Mouse (Mus musculus) liver, embryonic 12.5 days (tissue): ENCODE results near the gene Furin. TPM values are rescaled to one million over a fixed set of nuclear protein-coding genes. Genes with fewer than 3 reads are reported as not detected.

Source experiments
- ATAC-seq: fragments of 200-750 bp; cut with Nextera tagmentation; 2 replicates; pipeline ENCODE4 v1.8.0; 2017; ENCODE audit warnings: moderate number of reproducible peaks, mild to moderate bottlenecking, moderate library complexity
- H3K27ac ChIP-seq: fragments of 300-500 bp; sonication (generic); 2 replicates; pipeline ENCODE4 v1.5.1; 2016; ENCODE audit warnings: mild to moderate bottlenecking
- H3K27me3 ChIP-seq: fragments of 300-500 bp; sonication (generic); replicated peaks from 2 replicates; pipeline ENCODE4 v1.6.1; 2016; ENCODE audit warnings: mild to moderate bottlenecking, moderate library complexity
- H3K36me3 ChIP-seq: fragments of 300-500 bp; sonication (generic); 2 replicates; pipeline ENCODE4 v1.6.1; 2016; ENCODE audit warnings: mild to moderate bottlenecking, moderate library complexity
- H3K4me1 ChIP-seq: fragments of 300-500 bp; sonication (generic); 2 replicates; pipeline ENCODE4 v1.6.1; 2016
- H3K4me2 ChIP-seq: fragments of 300-500 bp; sonication (generic); 2 replicates; pipeline ENCODE4 v1.6.1; 2016; ENCODE audit warnings: mild to moderate bottlenecking, moderate library complexity
- H3K4me3 ChIP-seq: fragments of 300-500 bp; sonication (generic); 2 replicates; pipeline ENCODE4 v1.5.1; 2016; ENCODE audit warnings: mild to moderate bottlenecking, moderate library complexity
- H3K9ac ChIP-seq: fragments of 300-500 bp; sonication (generic); 2 replicates; pipeline ENCODE4 v1.6.1; 2016; ENCODE audit warnings: mild to moderate bottlenecking, moderate library complexity
- H3K9me3 ChIP-seq: fragments of 300-500 bp; sonication (generic); replicated peaks from 2 replicates; pipeline ENCODE4 v1.6.1; 2016; ENCODE audit warnings: mild to moderate bottlenecking, moderate library complexity
- WGBS: fragments of 180-500 bp; shearing (Covaris S2); methylation state at CpG from one replicate; pipeline ENCODE4 v1.1.7; 2016; ENCODE audit not compliant: insufficient replicate concordance; 5-methylcytosine and 5-hydroxymethylcytosine counted together
- polyA plus RNA-seq: library from polyadenylated mRNA; unstranded; fragments of >200 nt; fragmentation: Nextera tagmentation; extraction: Ambion mirVana; gene quantifications from 2 replicates; pipeline ENCODE4 v1.2.1, GENCODE M21; 2016

Furin gene
- polyA plus RNA-seq, 1 experiment from 2014 or later = 5.9 TPM

DNA sequence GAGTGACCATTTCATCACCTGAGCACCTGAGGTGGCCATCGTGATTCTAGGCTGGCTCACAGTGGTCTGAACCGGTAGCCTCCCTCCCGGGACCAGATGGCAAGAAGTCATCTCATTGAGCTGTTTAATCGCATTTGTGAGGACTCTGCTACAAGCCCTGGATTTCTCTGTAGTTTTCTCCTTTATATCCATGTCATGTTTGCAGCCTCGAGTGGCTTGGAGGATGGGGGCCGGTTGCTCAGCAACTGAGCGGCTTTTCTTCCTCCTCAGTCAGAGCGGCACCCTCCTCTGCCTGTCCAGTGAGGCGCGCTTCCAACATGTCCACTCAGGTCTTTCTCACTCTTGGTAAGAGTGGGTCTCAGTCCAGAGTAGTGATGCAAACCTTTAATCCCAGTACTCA lies 29.0 kb downstream of the Furin start:
- 75% methylated on average over 10 of the region's 10 CpGs for WGBS
- no peak overlapping the region for H3K27ac ChIP-seq
- no peaks in the 10 kb centered on the region for H3K9me3 ChIP-seq
- no peak overlapping the region for H3K4me2 ChIP-seq
- H3K4me3 ChIP-seq = no peak overlapping the region
- H3K36me3 ChIP-seq = peaks cover 6% of the 10 kb centered on the region; the same call in 1 of the 2 replicates
- ATAC-seq = no peak
- H3K4me1 ChIP-seq = peaks cover 4% of the 10 kb centered on the region; the same call in 1 of the 2 replicates
- H3K9ac ChIP-seq = no peak overlapping the region
- H3K27me3 ChIP-seq = peaks cover 20% of the 10 kb centered on the region

GRCm38 (mm10) chr7:80375376-80376039 lies 29.7 kb downstream of the Furin start:
- H3K27me3 ChIP-seq = peaks cover 27% of the 10 kb centered on the region
- no peak overlapping the region for H3K4me3 ChIP-seq
- 40% methylated on average over 9 of the region's 9 CpGs for WGBS
- H3K27ac ChIP-seq = no peak overlapping the region
- H3K9me3 ChIP-seq = no peaks in the 10 kb centered on the region
- ATAC-seq = no peak
- H3K4me2 ChIP-seq = no peak overlapping the region
- peaks cover 3% of the 10 kb centered on the region; the same call in 1 of the 2 replicates for H3K36me3 ChIP-seq
- H3K4me1 ChIP-seq = peaks cover 11% of the 10 kb centered on the region
- no peak overlapping the region for H3K9ac ChIP-seq

DNA sequence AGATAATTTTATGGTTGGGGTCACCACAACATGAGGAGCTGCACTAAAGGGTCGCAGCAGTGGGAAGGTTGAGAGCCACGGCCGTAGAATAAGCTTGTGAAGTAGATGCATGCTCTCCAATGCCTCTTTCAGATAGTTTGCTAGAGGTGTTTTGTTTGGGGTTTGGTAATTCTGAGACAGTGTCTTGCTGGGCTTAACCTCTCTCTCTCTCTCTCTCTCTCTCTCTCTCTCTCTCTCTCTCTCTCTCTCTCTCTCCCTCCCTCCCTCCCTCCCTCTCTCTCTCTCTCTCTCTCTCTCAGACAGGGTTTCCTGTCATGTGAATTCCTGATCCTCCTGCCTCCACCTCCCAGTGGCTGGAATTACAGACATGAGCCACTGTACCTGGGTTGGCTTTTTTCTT lies 30.5 kb downstream of the Furin start:
- Histone ChIP-seq H3K9ac (no peak overlapping the region), H3K27ac (no peak overlapping the region), H3K4me1 (peaks cover 19% of the 10 kb centered on the region), H3K4me2 (no peak overlapping the region), H3K36me3 (peaks cover 3% of the 10 kb centered on the region; the same call in 1 of the 2 replicates), H3K9me3 (no peaks in the 10 kb centered on the region), H3K4me3 (no peak overlapping the region), H3K27me3 (peaks cover 34% of the 10 kb centered on the region)
- ATAC-seq = no peak
- WGBS = 78% methylated on average over 3 of the region's 3 CpGs

GRCm38 (mm10) chr7:80374280-80374679 lies 31.0 kb downstream of the Furin start:
- 54% methylated on average over 3 of the region's 3 CpGs for WGBS
- Histone ChIP-seq H3K4me3 (no peak overlapping the region), H3K36me3 (peaks cover 3% of the 10 kb centered on the region; the same call in 1 of the 2 replicates)

DNA sequence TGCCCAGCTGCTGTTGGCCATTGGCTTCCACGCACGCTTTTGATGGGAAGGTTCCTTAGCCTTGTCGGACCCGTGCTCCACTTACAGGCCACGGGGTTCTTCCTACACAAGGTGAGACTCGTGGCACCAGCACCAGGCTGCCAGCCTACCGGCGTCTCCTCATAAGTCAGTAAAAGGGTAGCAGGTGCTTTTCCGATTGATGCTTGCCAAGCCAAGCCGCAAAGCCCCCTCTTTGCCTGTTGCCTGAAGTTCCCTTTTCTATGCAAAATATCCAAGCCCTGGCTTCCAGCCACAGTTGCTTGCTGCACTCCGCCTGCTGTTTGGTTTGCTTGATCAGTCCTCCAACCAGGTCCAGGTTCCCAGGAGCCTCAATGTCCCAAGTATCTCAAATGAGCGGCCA lies 31.4 kb downstream of the Furin start:
- Histone ChIP-seq H3K9ac (no peak overlapping the region), H3K4me3 (no peak overlapping the region), H3K27me3 (peaks cover 42% of the 10 kb centered on the region), H3K9me3 (no peaks in the 10 kb centered on the region), H3K27ac (no peak overlapping the region), H3K36me3 (peaks cover 3% of the 10 kb centered on the region; the same call in 1 of the 2 replicates), H3K4me2 (no peak overlapping the region), H3K4me1 (peaks cover 27% of the 10 kb centered on the region)
- 71% methylated on average over 12 of the region's 12 CpGs for WGBS
- no peak for ATAC-seq

More at GRCm38 (mm10) chr7:80374280-80374679, 31.0 kb downstream of the Furin start:
- ATAC-seq = no peak
- no peak overlapping the region for H3K4me2 ChIP-seq
- no peaks in the 10 kb centered on the region for H3K9me3 ChIP-seq
- H3K27ac ChIP-seq = no peak overlapping the region
- no peak overlapping the region for H3K9ac ChIP-seq
- H3K4me1 ChIP-seq = peaks cover 23% of the 10 kb centered on the region
- H3K27me3 ChIP-seq = peaks cover 39% of the 10 kb centered on the region

DNA sequence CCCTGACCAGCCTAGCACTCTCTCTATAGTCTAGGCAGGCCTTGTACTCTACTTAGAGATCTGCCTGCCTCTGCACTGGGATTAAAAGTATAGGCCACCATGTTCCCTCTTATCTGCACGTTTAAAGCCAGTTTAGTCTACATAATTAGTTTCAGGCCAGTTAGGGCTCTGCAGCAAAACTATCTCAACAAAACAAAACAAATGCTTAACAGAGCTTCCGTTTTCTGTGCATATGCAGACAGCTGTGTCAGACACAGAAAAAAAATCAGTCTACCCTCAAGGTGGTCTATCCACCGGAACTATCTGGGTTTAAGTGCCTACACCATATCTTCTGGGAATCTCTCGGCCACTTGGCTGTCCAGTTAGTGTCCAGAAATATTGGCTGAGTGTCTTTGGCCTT lies 31.9 kb downstream of the Furin start:
- no peak for ATAC-seq
- Histone ChIP-seq H3K4me3 (no peak overlapping the region), H3K9me3 (no peaks in the 10 kb centered on the region), H3K9ac (no peak overlapping the region), H3K27ac (no peak overlapping the region), H3K4me1 (peaks cover 27% of the 10 kb centered on the region), H3K4me2 (no peak overlapping the region), H3K36me3 (peaks cover 3% of the 10 kb centered on the region; the same call in 1 of the 2 replicates), H3K27me3 (peaks cover 42% of the 10 kb centered on the region)
- whole genome bisulfite sequencing = 60% methylated on average over 4 of the region's 4 CpGs

DNA sequence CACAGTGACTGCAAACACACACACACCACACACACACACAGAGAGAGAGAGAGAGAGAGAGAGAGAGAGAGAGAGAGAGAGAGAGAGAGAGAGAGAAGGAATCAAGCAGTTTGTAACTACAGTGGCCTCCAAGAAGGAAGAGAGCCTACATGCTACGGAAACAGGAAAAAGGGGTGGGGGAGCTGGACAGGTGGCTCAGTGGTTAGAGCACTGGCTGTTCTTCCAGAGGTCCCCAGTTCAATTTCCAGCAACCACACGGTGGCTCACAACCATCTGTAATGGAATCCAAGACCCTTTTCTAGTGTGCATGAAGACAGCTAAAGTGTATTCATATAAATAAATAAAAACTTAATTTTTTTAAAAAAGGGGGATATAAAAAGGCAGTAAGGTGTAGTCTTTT lies 32.6 kb downstream of the Furin start:
- H3K9ac ChIP-seq = no peak overlapping the region
- peaks cover 27% of the 10 kb centered on the region for H3K4me1 ChIP-seq
- WGBS = 41% methylated on average over 2 of the region's 2 CpGs
- no peak overlapping the region for H3K4me2 ChIP-seq
- no peak overlapping the region for H3K4me3 ChIP-seq
- no peak for ATAC-seq
- H3K9me3 ChIP-seq = no peaks in the 10 kb centered on the region
- H3K27me3 ChIP-seq = peaks cover 42% of the 10 kb centered on the region
- peaks cover 10% of the 10 kb centered on the region for H3K36me3 ChIP-seq
- H3K27ac ChIP-seq = no peak overlapping the region

- Histone ChIP-seq H3K36me3 (peaks cover 15% of the 10 kb centered on the region), H3K9ac (no peak overlapping the region), H3K4me3 (no peak overlapping the region), H3K9me3 (no peaks in the 10 kb centered on the region), H3K4me1 (peaks cover 27% of the 10 kb centered on the region), H3K27me3 (peaks cover 42% of the 10 kb centered on the region), H3K4me2 (no peak overlapping the region), H3K27ac (no peak overlapping the region)
- no peak for ATAC-seq
- 52% methylated on average over 3 of the region's 3 CpGs for WGBS
Measured at GRCm38 (mm10) chr7:80372166-80372565, 33.1 kb downstream of the Furin start.

- H3K9me3 ChIP-seq = no peaks in the 10 kb centered on the region
- peak within 1 kb of the TSS; percentile 97 for H3K4me2 ChIP-seq
- H3K4me1 ChIP-seq = peaks cover 27% of the 10 kb centered on the region
- under 1% methylated on average over 82 of the region's 86 CpGs for WGBS
- peak within 1 kb of the TSS; percentile 76 for H3K9ac ChIP-seq
- peak; percentile 50 for ATAC-seq
- peaks cover 25% of the 10 kb centered on the region for H3K36me3 ChIP-seq
- peak within 1 kb of the TSS; percentile 77 for H3K4me3 ChIP-seq
- H3K27ac ChIP-seq = peak within 1 kb of the TSS; percentile 57
- H3K27me3 ChIP-seq = peaks cover 42% of the 10 kb centered on the region
Measured at GRCm38 (mm10) chr7:80371041-80371751, 34.0 kb downstream of the Furin start, which contains the start of gene Man2a2. Man2a2 (minus strand) TSS chr7:80371375.

GRCm38 (mm10) chr7:80370649-80371040 lies 34.6 kb downstream of the Furin start:
- ATAC-seq = peak; percentile 32
- WGBS = under 1% methylated on average over 31 of the region's 31 CpGs
- H3K9ac ChIP-seq = peak overlapping the region; percentile 76

DNA sequence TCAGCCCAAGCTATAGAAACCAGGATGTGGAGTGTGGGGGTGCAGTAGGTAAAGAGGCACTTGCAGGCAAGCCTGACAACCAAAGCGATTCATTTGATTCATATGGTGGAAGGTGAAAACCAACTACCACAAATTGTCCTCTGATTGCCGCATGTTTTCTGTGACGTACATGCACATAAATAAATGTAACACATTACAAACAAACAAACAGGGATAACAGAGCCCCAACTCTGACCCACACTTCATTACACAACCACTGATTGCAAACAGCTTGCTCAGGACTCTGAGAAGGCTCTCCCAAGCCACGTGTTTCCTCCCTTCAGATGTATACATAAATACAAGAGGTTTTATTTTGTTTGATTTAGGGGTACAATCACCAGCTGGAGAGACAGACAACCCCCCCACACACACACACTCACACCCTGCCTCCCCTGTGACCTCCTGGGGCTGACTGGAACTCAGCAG lies 35.2 kb downstream of the Furin start:
- Histone ChIP-seq H3K9ac (peak overlapping the region; percentile 76; the same call in 1 of the 2 replicates), H3K27ac (peak overlapping the region; percentile 57), H3K4me1 (peaks cover 27% of the 10 kb centered on the region), H3K36me3 (peaks cover 30% of the 10 kb centered on the region), H3K4me3 (peak overlapping the region; percentile 77), H3K27me3 (peaks cover 42% of the 10 kb centered on the region), H3K4me2 (peak overlapping the region; percentile 97), H3K9me3 (no peaks in the 10 kb centered on the region)
- WGBS = 43% methylated on average over 4 of the region's 4 CpGs
- ATAC-seq = no peak

More at GRCm38 (mm10) chr7:80370649-80371040, 34.6 kb downstream of the Furin start:
- peaks cover 42% of the 10 kb centered on the region for H3K27me3 ChIP-seq
- H3K4me2 ChIP-seq = peak overlapping the region; percentile 97
- peaks cover 27% of the 10 kb centered on the region for H3K4me1 ChIP-seq
- H3K36me3 ChIP-seq = peaks cover 30% of the 10 kb centered on the region
- H3K9me3 ChIP-seq = no peaks in the 10 kb centered on the region
- peak overlapping the region; percentile 77 for H3K4me3 ChIP-seq
- peak overlapping the region; percentile 57 for H3K27ac ChIP-seq

DNA sequence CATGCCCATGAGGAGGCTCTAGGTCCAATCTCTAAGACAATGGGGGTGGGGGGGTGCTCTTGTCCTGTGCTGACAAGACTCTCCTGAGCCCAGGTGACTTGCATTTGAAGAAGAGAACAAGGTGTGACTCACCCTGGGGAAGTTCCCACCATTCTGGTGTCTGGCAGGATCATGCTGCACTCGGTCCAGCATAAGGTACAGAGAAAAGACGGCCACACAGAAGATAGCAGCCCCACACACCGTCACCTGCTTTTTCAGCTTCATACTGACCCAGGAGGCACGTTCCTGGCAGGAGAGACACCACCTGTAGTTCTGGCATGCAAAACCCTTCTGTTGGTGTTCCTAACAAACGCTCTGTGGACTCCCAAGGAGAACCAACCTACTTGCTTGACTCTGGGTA lies 35.8 kb downstream of the Furin start:
- ATAC-seq = no peak
- Histone ChIP-seq H3K27me3 (peaks cover 42% of the 10 kb centered on the region), H3K4me3 (no peak overlapping the region), H3K4me2 (peak overlapping the region; percentile 97), H3K4me1 (peaks cover 27% of the 10 kb centered on the region), H3K36me3 (peaks cover 34% of the 10 kb centered on the region), H3K9ac (no peak overlapping the region), H3K27ac (no peak overlapping the region), H3K9me3 (no peaks in the 10 kb centered on the region)
- WGBS = 55% methylated on average over 5 of the region's 5 CpGs
